Mouse (Mus musculus) embryo, embryonic 11 days (tissue): ENCODE measurements at regions not wholly inside any gene's neighbourhood (a gene's known extent, or its start where the extent isn't known, plus 50 kb on each side); places are given as distances from the start of the nearest gene placed in this dataset.

Experiments used
- DNase-seq: peaks from one replicate; pipeline ENCODE4 v3.0.0-alpha.2; 2015

GRCm38 (mm10) chr9:13987486-13987885, 160.0 kb downstream of the Fam76b start:
- no peak for DNase-seq

- no peak for DNase-seq
Measured at GRCm38 (mm10) chr9:13988901-13989300, 161.4 kb downstream of the Fam76b start.

GRCm38 (mm10) chr9:13990960-13991359, 163.4 kb downstream of the Fam76b start:
- DNase-seq = no peak

GRCm38 (mm10) chr9:13992728-13993127, 165.2 kb downstream of the Fam76b start:
- DNase-seq = no peak

GRCm38 (mm10) chr9:13999358-13999757, 171.8 kb downstream of the Fam76b start:
- no peak for DNase-seq

- DNase-seq = peak; percentile 44
Measured at GRCm38 (mm10) chr9:14001517-14001916, 174.0 kb downstream of the Fam76b start.

GRCm38 (mm10) chr9:14002236-14002635, 174.7 kb downstream of the Fam76b start:
- no peak for DNase-seq

- DNase-seq = no peak
Measured at GRCm38 (mm10) chr9:14003163-14003562, 175.6 kb downstream of the Fam76b start.

GRCm38 (mm10) chr9:14006233-14006984, 178.9 kb downstream of the Fam76b start:
- DNase-seq = no peak

- DNase-seq = peak; percentile 9
Measured at GRCm38 (mm10) chr9:14009451-14009850, 181.9 kb downstream of the Fam76b start.

GRCm38 (mm10) chr9:14010261-14010949, 182.9 kb downstream of the Fam76b start:
- peak; percentile 72 for DNase-seq

GRCm38 (mm10) chr9:14024216-14024615, 196.7 kb downstream of the Fam76b start:
- DNase-seq = no peak

GRCm38 (mm10) chr9:14024701-14025100, 197.2 kb downstream of the Fam76b start:
- no peak for DNase-seq

GRCm38 (mm10) chr9:14028056-14028455, 200.5 kb downstream of the Fam76b start:
- DNase-seq = no peak

- DNase-seq = no peak
Measured at GRCm38 (mm10) chr9:14031358-14032047, 204.0 kb downstream of the Fam76b start.

- no peak for DNase-seq
Measured at GRCm38 (mm10) chr9:14032048-14032362, 204.5 kb downstream of the Fam76b start.

- DNase-seq = no peak
Measured at GRCm38 (mm10) chr9:14035526-14035925, 208.0 kb downstream of the Fam76b start.

- no peak for DNase-seq
Measured at GRCm38 (mm10) chr9:14041900-14042435, 214.5 kb downstream of the Fam76b start.

GRCm38 (mm10) chr9:14048224-14048623, 220.7 kb downstream of the Fam76b start:
- no peak for DNase-seq

GRCm38 (mm10) chr9:14053704-14054103, 221.2 kb upstream of the Sesn3 start:
- peak; percentile 11 for DNase-seq

GRCm38 (mm10) chr9:14056410-14057172, 218.3 kb upstream of the Sesn3 start:
- DNase-seq = no peak

- DNase-seq = peak; percentile 16
Measured at GRCm38 (mm10) chr9:14058592-14059227, 216.2 kb upstream of the Sesn3 start.
